Mouse (Mus musculus) CH12.LX (cell line): ENCODE data around the gene Tent4b.

Experiments
- BHLHE40 ChIP-seq: IDR thresholded peaks from 2 replicates; pipeline ENCODE4 v1.6.1; 2011; ENCODE audit warnings: mild to moderate bottlenecking, low read depth, low read length, improper control_type of control experiment
- CHD2 ChIP-seq: IDR thresholded peaks from 2 replicates; pipeline ENCODE4 v1.6.1; 2011; ENCODE audit warnings: low read length, improper control_type of control experiment
- CTCF ChIP-seq, 2 experiments: IDR thresholded peaks in 1 of 2; conservative IDR thresholded peaks in 1 of 2; 2 replicates each; pipeline ENCODE4 v1.5.1; 2011 to 2012; ENCODE audit warnings: low read depth in 2 of 2, low read length in 2 of 2, improper control_type of control experiment in 1 of 2, inconsistent platforms in 1 of 2, mild to moderate bottlenecking in 1 of 2, moderate library complexity in 1 of 2
- JUN ChIP-seq: IDR thresholded peaks from 2 replicates; pipeline ENCODE4 v1.6.1; 2011; ENCODE audit warnings: low read depth, mild to moderate bottlenecking, low read length, improper control_type of control experiment, moderate library complexity; ENCODE audit not compliant: insufficient read depth
- MAX ChIP-seq: IDR thresholded peaks from 2 replicates; pipeline ENCODE4 v1.6.1; 2011; ENCODE audit warnings: low read length, improper control_type of control experiment
- POLR2A ChIP-seq: IDR thresholded peaks from 2 replicates; pipeline ENCODE4 v1.6.1; 2011; ENCODE audit warnings: low read depth, mild to moderate bottlenecking, improper control_type of control experiment, low read length

DNA sequence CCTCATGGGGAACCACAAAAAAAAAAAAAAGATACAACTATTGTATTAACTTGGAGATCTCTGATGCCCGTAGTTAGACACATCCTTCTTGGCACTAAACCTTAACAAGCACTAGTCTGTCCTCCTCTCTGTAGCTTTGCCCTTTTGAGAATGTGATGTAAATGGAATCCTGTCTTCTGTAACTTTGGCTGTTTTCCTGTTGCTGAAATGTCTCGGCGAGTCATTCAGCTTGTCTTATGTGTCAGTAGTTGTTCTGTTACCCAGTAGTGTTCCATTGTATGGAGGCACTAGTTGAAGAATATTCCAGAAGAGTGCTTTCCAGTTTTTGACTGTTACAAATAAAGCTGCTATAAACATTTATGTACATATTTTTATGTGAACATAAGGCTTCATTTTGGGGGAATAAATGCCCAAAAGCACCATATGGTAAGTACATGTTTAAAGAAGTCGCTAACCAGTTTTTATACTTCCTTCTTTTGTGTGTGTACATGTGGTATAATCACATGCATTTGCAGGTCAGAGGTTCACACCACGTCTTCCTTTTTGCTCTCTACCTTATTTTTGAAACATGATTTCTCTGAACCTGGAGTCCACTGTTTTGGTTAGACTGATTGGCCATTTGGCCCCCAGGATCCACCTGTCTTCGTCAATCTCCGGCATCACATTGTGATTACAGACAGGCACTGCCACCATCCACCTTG is 8.3 kb downstream of the Tent4b start:
- TF ChIP-seq POLR2A (no peak), CTCF (conservative IDR thresholded peaks at IDR 0.05 in 1 of 2, IDR thresholded peaks at IDR 0.05 in 1 of 2; ENCODE audit: low read depth in 2 of 2, low read length in 2 of 2) (no peak), MAX (no peak), BHLHE40 (no peak), JUN (no peak), CHD2 (no peak)
